Mouse (Mus musculus) kidney, postnatal 0 days (tissue): ENCODE measurements around the gene Mbl1. TPM values are rescaled to one million over a fixed set of nuclear protein-coding genes. Genes with fewer than 3 reads are reported as not detected.

Source experiments
- ATAC-seq: fragments of 200-750 bp; cut with Nextera tagmentation; replicated peaks from 2 replicates; pipeline ENCODE4 v1.8.0; 2017; ENCODE audit warnings: low read depth, moderate number of reproducible peaks, moderate TSS enrichment, moderate library complexity; ENCODE audit not compliant: low FRiP score
- DNase-seq: peaks from one replicate; pipeline ENCODE4 v3.0.0-alpha.2; 2016; ENCODE audit warnings: low spot score
- H3K27ac ChIP-seq: fragments of 300-500 bp; sonication (generic); 2 replicates; pipeline ENCODE4 v1.5.1; 2014; ENCODE audit warnings: mild to moderate bottlenecking
- H3K27me3 ChIP-seq: fragments of 300-500 bp; sonication (generic); 2 replicates; pipeline ENCODE4 v1.6.1; 2014; ENCODE audit warnings: low read length, mixed read lengths; ENCODE audit not compliant: insufficient read depth
- H3K36me3 ChIP-seq: fragments of 300-500 bp; sonication (generic); 2 replicates; pipeline ENCODE4 v1.6.1; 2014; ENCODE audit warnings: low read length, mixed read lengths; ENCODE audit not compliant: insufficient read depth
- H3K4me1 ChIP-seq: fragments of 300-500 bp; sonication (generic); replicated peaks from 2 replicates; pipeline ENCODE4 v1.6.1; 2014; ENCODE audit warnings: antibody characterized with exemption, low read length, mixed read lengths; ENCODE audit not compliant: insufficient read depth
- H3K4me2 ChIP-seq: fragments of 300-500 bp; sonication (generic); 2 replicates; pipeline ENCODE4 v1.6.1; 2014; ENCODE audit warnings: mild to moderate bottlenecking, low read length, moderate library complexity, mixed read lengths
- H3K4me3 ChIP-seq: fragments of 300-500 bp; sonication (generic); replicated peaks from 2 replicates; pipeline ENCODE4 v1.5.1; 2014; ENCODE audit warnings: low read depth, low read length
- H3K9ac ChIP-seq: fragments of 300-500 bp; sonication (generic); 2 replicates; pipeline ENCODE4 v1.6.1; 2014; ENCODE audit warnings: low read depth, low read length
- H3K9me3 ChIP-seq: fragments of 300-500 bp; sonication (generic); replicated peaks from 2 replicates; pipeline ENCODE4 v1.6.1; 2016; ENCODE audit warnings: low read length, inconsistent platforms, mixed read lengths
- CTCF ChIP-seq: IDR thresholded peaks from 2 replicates; pipeline ENCODE4 v1.5.1; 2016; ENCODE audit warnings: antibody characterized with exemption, low read depth, mild to moderate bottlenecking, moderate library complexity
- WGBS: fragments of 180-500 bp; shearing (Covaris S2); extraction: QIAGEN DNeasy Blood & Tissue Kit; methylation state at CpG from one replicate; pipeline ENCODE4 v1.1.7; 2014; 5-methylcytosine and 5-hydroxymethylcytosine counted together
- polyA plus RNA-seq: library from polyadenylated mRNA; unstranded; fragments of >200 nt; fragmentation: Nextera tagmentation; extraction: Ambion mirVana; gene quantifications from 2 replicates; pipeline ENCODE4 v1.2.1, GENCODE M21; 2015

The Mbl1 gene
- polyA plus RNA-seq, result not detected in 2 replicates

GRCm38 (mm10) chr14:41151220-41151898 lies at the start of gene Mbl1:
Mbl1 (plus strand) TSS chr14:41151458.
- Histone ChIP-seq H3K36me3 (no peaks in the 10 kb centered on the region), H3K4me3 (no peak within 1 kb of the TSS), H3K9me3 (no peaks in the 10 kb centered on the region), H3K27ac (no peak within 1 kb of the TSS), H3K4me2 (no peak within 1 kb of the TSS), H3K4me1 (no peaks in the 10 kb centered on the region), H3K9ac (no peak within 1 kb of the TSS), H3K27me3 (no peaks in the 10 kb centered on the region)
- TF ChIP-seq CTCF, result no peak
- no peak for DNase-seq
- 83% methylated on average over 7 of the region's 7 CpGs for WGBS
- no peak for ATAC-seq

- 76% methylated on average over 2 of the region's 2 CpGs for WGBS
- Histone ChIP-seq H3K36me3 (no peaks in the 10 kb centered on the region), H3K27ac (no peak overlapping the region), H3K4me1 (no peaks in the 10 kb centered on the region), H3K9me3 (no peaks in the 10 kb centered on the region), H3K4me2 (no peak overlapping the region), H3K27me3 (no peaks in the 10 kb centered on the region), H3K4me3 (no peak overlapping the region), H3K9ac (no peak overlapping the region)
- no peak for DNase-seq
- TF ChIP-seq CTCF, result no peak
- no peak for ATAC-seq
These were observed 49.0 kb upstream of the Mbl1 start for GRCm38 (mm10) chr14:41102269-41102668.

- WGBS, result 70% methylated on average over 10 of the region's 10 CpGs
- Histone ChIP-seq H3K36me3 (no peaks in the 10 kb centered on the region), H3K4me1 (no peaks in the 10 kb centered on the region), H3K27ac (no peak within 1 kb of the TSS), H3K4me3 (no peak within 1 kb of the TSS), H3K27me3 (no peaks in the 10 kb centered on the region), H3K9ac (no peak within 1 kb of the TSS), H3K9me3 (no peaks in the 10 kb centered on the region), H3K4me2 (no peak within 1 kb of the TSS)
- no peak for TF ChIP-seq CTCF
- DNase-seq (no peak), ATAC-seq (no peak)
These were observed 46.3 kb upstream of the Mbl1 start, which contains the start of gene Mat1a for GRCm38 (mm10) chr14:41104853-41105444. Mat1a (plus strand) TSS chr14:41105035.

- Histone ChIP-seq H3K9me3 (no peaks in the 10 kb centered on the region), H3K27ac (no peak overlapping the region), H3K4me3 (no peak overlapping the region), H3K4me1 (no peaks in the 10 kb centered on the region), H3K27me3 (no peaks in the 10 kb centered on the region), H3K36me3 (no peaks in the 10 kb centered on the region), H3K9ac (no peak overlapping the region), H3K4me2 (no peak overlapping the region)
- DNase-seq (no peak), ATAC-seq (no peak)
- WGBS, result 88% methylated on average over 7 of the region's 7 CpGs
- TF ChIP-seq CTCF, result no peak
These were observed 40.1 kb upstream of the Mbl1 start for GRCm38 (mm10) chr14:41111031-41111668.

GRCm38 (mm10) chr14:41112944-41113343 lies 38.3 kb upstream of the Mbl1 start:
- Histone ChIP-seq H3K4me2 (no peak overlapping the region), H3K4me1 (no peaks in the 10 kb centered on the region), H3K9me3 (no peaks in the 10 kb centered on the region), H3K36me3 (no peaks in the 10 kb centered on the region), H3K27me3 (no peaks in the 10 kb centered on the region), H3K27ac (no peak overlapping the region), H3K4me3 (no peak overlapping the region), H3K9ac (no peak overlapping the region)
- 81% methylated on average over 4 of the region's 4 CpGs for WGBS
- ATAC-seq (no peak), DNase-seq (no peak)
- TF ChIP-seq CTCF, result no peak

GRCm38 (mm10) chr14:41116271-41116670 lies 35.0 kb upstream of the Mbl1 start:
- no peaks in the 10 kb centered on the region for H3K36me3 ChIP-seq
- H3K4me1 ChIP-seq, result no peaks in the 10 kb centered on the region
- no peak overlapping the region for H3K27ac ChIP-seq
- no peak overlapping the region for H3K9ac ChIP-seq
- ATAC-seq, result no peak
- H3K4me3 ChIP-seq, result no peak overlapping the region
- no peaks in the 10 kb centered on the region for H3K27me3 ChIP-seq
- H3K4me2 ChIP-seq, result no peak overlapping the region
- TF ChIP-seq CTCF, result no peak
- DNase-seq, result no peak
- no peaks in the 10 kb centered on the region for H3K9me3 ChIP-seq
- 78% methylated on average over 3 of the region's 3 CpGs for WGBS
